Mouse (Mus musculus): ENCODE results near the gene Cyp4a10. TPM values are rescaled to one million over a fixed set of nuclear protein-coding genes. Genes with fewer than 3 reads are reported as not detected.

Gene Cyp4a10
- polyA plus RNA-seq, 1 experiment from 2014 or later = not detected

DNA sequence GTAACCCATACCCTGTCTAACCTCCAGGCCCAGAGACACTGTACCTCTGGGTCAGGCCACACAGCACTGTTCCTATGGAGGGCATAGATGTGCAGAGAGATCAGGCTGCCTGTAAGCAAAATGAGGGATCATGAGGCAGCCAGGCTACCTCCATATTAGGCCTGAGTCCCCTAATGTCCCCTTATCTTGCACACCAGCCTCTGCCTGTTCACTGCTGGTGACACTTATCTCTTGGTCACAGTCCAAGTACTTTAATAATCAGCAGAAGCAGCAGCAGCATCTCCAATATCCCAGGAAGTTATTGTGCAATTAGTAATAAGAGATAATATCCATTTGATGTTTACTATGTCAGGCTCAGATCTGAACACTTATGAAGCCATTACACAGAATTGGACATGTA is 65.0 kb downstream of the Cyp4a10 start:
- Histone ChIP-seq H3K9ac (ENCODE audit: low read depth, low read length) (no peak overlapping the region), H3K27me3 (replicated peaks; ENCODE audit: control insufficient read depth, insufficient read depth, low read length) (no peaks in the 10 kb centered on the region), H3K4me1 (ENCODE audit: control insufficient read depth, insufficient read depth, low read depth, low read length) (no peaks in the 10 kb centered on the region), H3K4me3 (ENCODE audit: low read length) (no peak overlapping the region), H3K4me2 (ENCODE audit: low read length) (no peak overlapping the region), H3K36me3 (ENCODE audit: control insufficient read depth, insufficient read depth, low read length) (no peaks in the 10 kb centered on the region), H3K9me3 (ENCODE audit: control insufficient read depth, low read length) (no peaks in the 10 kb centered on the region), H3K27ac (ENCODE audit: low read depth, low read length) (no peak overlapping the region)
- ATAC-seq = no peak

Other genes with a start within 250 kb of the Cyp4a10 start
- not detected in 2 replicates for gene Cyp4a12a, start 219.2 kb upstream of the Cyp4a10 start, polyA plus RNA-seq (2015; fragmentation: Nextera tagmentation; extraction: Ambion mirVana)
- not detected in 2 replicates for gene Cyp4a12b, start 106.6 kb upstream of the Cyp4a10 start, polyA plus RNA-seq (2015; fragmentation: Nextera tagmentation; extraction: Ambion mirVana)
- not detected in 2 replicates for gene Cyp4a30b, start 65.7 kb upstream of the Cyp4a10 start, polyA plus RNA-seq (2015; fragmentation: Nextera tagmentation; extraction: Ambion mirVana)
- not detected in 2 replicates for gene Cyp4a14, start 22.1 kb upstream of the Cyp4a10 start, polyA plus RNA-seq (2015; fragmentation: Nextera tagmentation; extraction: Ambion mirVana)
- gene Cyp4a31, start 45.4 kb downstream of the Cyp4a10 start, polyA plus RNA-seq (2015; fragmentation: Nextera tagmentation; extraction: Ambion mirVana) = not detected in 2 replicates
- gene Cyp4a32, start 82.7 kb downstream of the Cyp4a10 start, polyA plus RNA-seq (2015; fragmentation: Nextera tagmentation; extraction: Ambion mirVana) = not detected in 2 replicates
- gene Cyp4b1, start 129.5 kb downstream of the Cyp4a10 start, polyA plus RNA-seq (2015; fragmentation: Nextera tagmentation; extraction: Ambion mirVana) = 1.3 and 1.7 TPM in 2 replicates
- 16.1 and 19.0 TPM in 2 replicates for gene Efcab14, start 219.5 kb downstream of the Cyp4a10 start, polyA plus RNA-seq (2015; fragmentation: Nextera tagmentation; extraction: Ambion mirVana)

All from hindbrain, embryonic 16.5 days (tissue).